Mouse (Mus musculus): ENCODE measurements around the gene Pnmal1. TPM values are rescaled to one million over a fixed set of nuclear protein-coding genes. Genes with fewer than 3 reads are reported as not detected.

The Pnmal1 gene
- total RNA-seq, 2 experiments from 2014 or later, result not detected

- DNase-seq, result no peak
- intact Hi-C loops (cut with DNase I), result no loop called here
Observed at GRCm38 (mm10) chr7:16992451-16992807, 33.0 kb downstream of the Pnmal1 start, which contains the start of gene Ccdc8. TSS of gene Ccdc8 (plus strand) at chr7:16992708.

- peak; percentile 73 to 83 for DNase-seq
- intact Hi-C loops (cut with DNase I), result no loop called here
Observed at GRCm38 (mm10) chr7:16993651-16994399, 34.3 kb downstream of the Pnmal1 start.

- intact Hi-C loops (cut with DNase I), result no loop called here
- DNase-seq, result no peak
Observed at GRCm38 (mm10) chr7:16994400-16994799, 34.9 kb downstream of the Pnmal1 start.

GRCm38 (mm10) chr7:16995345-16995744, 35.9 kb downstream of the Pnmal1 start:
- DNase-seq, result no peak
- intact Hi-C loops (cut with DNase I), result no loop called here

- intact Hi-C loops (cut with DNase I), result loop anchor here (1.0 kb wide), 1 partner anchor 67 kb away; no protein-coding TSS in a partner anchor
- no peak for DNase-seq
Observed at GRCm38 (mm10) chr7:16999233-16999632, 39.8 kb downstream of the Pnmal1 start.

- DNase-seq, result peak; percentile 82 to 93
- intact Hi-C loops (cut with DNase I), result loop anchor here (1.0 kb wide), 1 partner anchor 67 kb away; no protein-coding TSS in a partner anchor
Observed at GRCm38 (mm10) chr7:16999650-17000049, 40.2 kb downstream of the Pnmal1 start.

GRCm38 (mm10) chr7:17002375-17003195, 43.1 kb downstream of the Pnmal1 start:
- intact Hi-C loops (cut with DNase I), result loop anchor here (1.0 kb wide), 1 partner anchor 51 kb away; no protein-coding TSS in a partner anchor
- DNase-seq, result peak; percentile 71 to 76

- intact Hi-C loops (cut with DNase I), result no loop called here
- no peak for DNase-seq
Observed at GRCm38 (mm10) chr7:17003230-17003960, 43.9 kb downstream of the Pnmal1 start.

GRCm38 (mm10) chr7:17004716-17005115, 45.2 kb downstream of the Pnmal1 start:
- intact Hi-C loops (cut with DNase I), result loop anchor here (5.0 kb wide), 1 partner anchor 48 kb away; no protein-coding TSS in a partner anchor
- DNase-seq, result no peak

- intact Hi-C loops (cut with DNase I), result loop anchor here (5.0 kb wide), 1 partner anchor 45 kb away; no protein-coding TSS in a partner anchor
- no peak for DNase-seq
Observed at GRCm38 (mm10) chr7:17007300-17007699, 47.8 kb downstream of the Pnmal1 start.

GRCm38 (mm10) chr7:17009326-17010009, 50.0 kb downstream of the Pnmal1 start:
- intact Hi-C loops (cut with DNase I), result loop anchor here (5.0 kb wide), 1 partner anchor 43 kb away; no protein-coding TSS in a partner anchor
- no peak for DNase-seq

- intact Hi-C loops (cut with DNase I), result no loop called here
- no peak for DNase-seq
Observed at GRCm38 (mm10) chr7:17010010-17010347, 50.5 kb downstream of the Pnmal1 start.

- no peak for DNase-seq
- intact Hi-C loops (cut with DNase I), result no loop called here
Observed at GRCm38 (mm10) chr7:17011909-17012590, 52.6 kb downstream of the Pnmal1 start.

Other genes starting within 250 kb of the Pnmal1 start
- not detected for gene Ceacam9, start 237.8 kb upstream of the Pnmal1 start, total RNA-seq (2021)
- gene Ap2s1, start 221.3 kb upstream of the Pnmal1 start, total RNA-seq (2021), result 10 to 100 TPM; 48.5 to 50.9 TPM
- 10 to 100 TPM; 15.2 to 18.6 TPM for gene Slc1a5, start 178.3 kb upstream of the Pnmal1 start, total RNA-seq (2021)
- gene Strn4, start 143.8 kb upstream of the Pnmal1 start, total RNA-seq (2021), result 10 to 100 TPM; 13.9 to 14.7 TPM
- 10 to 100 TPM; 45.3 to 50.1 TPM for gene Fkrp, start 142.9 kb upstream of the Pnmal1 start, total RNA-seq (2021)
- 1 to 10 TPM; 5.1 to 6.5 TPM for gene Prkd2, start 116.8 kb upstream of the Pnmal1 start, total RNA-seq (2021)
- gene Dact3, start 84.4 kb upstream of the Pnmal1 start, total RNA-seq (2021), result 1 to 10 TPM; 2.0 TPM
- gene Gng8, start 67.9 kb upstream of the Pnmal1 start, total RNA-seq (2021), result under 1 TPM in 1 of 2 experiments, not detected in 1; 0.54 TPM
- 1 to 10 TPM; 1.1 to 1.2 TPM for gene Ptgir, start 53.2 kb upstream of the Pnmal1 start, total RNA-seq (2021)
- gene Calm3, start 35.6 kb upstream of the Pnmal1 start, total RNA-seq (2021), result 100 to 1,000 TPM; 297 to 327 TPM
- gene Pnmal2, start 15.0 kb upstream of the Pnmal1 start, total RNA-seq (2021), result 1 to 10 TPM; 1.5 to 2.2 TPM
- gene Gm42372, start 23.4 kb downstream of the Pnmal1 start, total RNA-seq (2021), result not detected
- 1 to 10 TPM; 1.6 to 2.1 TPM for gene Ccdc8, start 33.0 kb downstream of the Pnmal1 start, total RNA-seq (2021)
- gene Ppp5c, start 68.2 kb downstream of the Pnmal1 start, total RNA-seq (2021), result 10 to 100 TPM; 62.4 to 62.7 TPM
- gene Hif3a, start 102.7 kb downstream of the Pnmal1 start, total RNA-seq (2021), result 1 to 10 TPM; 1.2 to 1.3 TPM
- under 1 TPM; 0.07 to 0.13 TPM for gene Psg16, start 114.4 kb downstream of the Pnmal1 start, total RNA-seq (2021)
- not detected for gene Ceacam3, start 190.6 kb downstream of the Pnmal1 start, total RNA-seq (2021)
- gene Psg29, start 243.8 kb downstream of the Pnmal1 start, total RNA-seq (2021), result not detected

Data from gastrocnemius, postnatal 36 days (tissue).